Mouse (Mus musculus) ovary, postnatal 14 days (tissue): Measurements from ENCODE around the gene Zcchc2.

Experiments used
- DNase-seq: peaks from one replicate; pipeline ENCODE4 v3.0.0; 2022; ENCODE audit warnings: low spot score

The Zcchc2 gene

GRCm38 (mm10) chr1:106073166-106073565 is 83.0 kb downstream of the Zcchc2 start:
- DNase-seq = no peak

- no peak for DNase-seq
Measured at GRCm38 (mm10) chr1:106074141-106074540, 83.9 kb downstream of the Zcchc2 start.

GRCm38 (mm10) chr1:106074656-106075055 is 84.5 kb downstream of the Zcchc2 start:
- no peak for DNase-seq

- no peak for DNase-seq
Measured at GRCm38 (mm10) chr1:106076641-106077040, 86.4 kb downstream of the Zcchc2 start.

- DNase-seq = no peak
Measured at GRCm38 (mm10) chr1:106077166-106077565, 87.0 kb downstream of the Zcchc2 start.
